Mouse (Mus musculus): ENCODE measurements at regions not wholly inside any gene's neighbourhood (a gene's known extent, or its start where the extent isn't known, plus 50 kb on each side); places are given as distances from the start of the nearest gene placed in this dataset.

- DNase-seq (ENCODE audit: low spot score in 2 of 2), result peak; percentile 44 to 60
- intact Hi-C loops (cut with DNase I), result no loop called here
Observed at GRCm38 (mm10) chr15:43364496-43364895, 3230.3 kb downstream of the 9330182O14Rik start.

DNA sequence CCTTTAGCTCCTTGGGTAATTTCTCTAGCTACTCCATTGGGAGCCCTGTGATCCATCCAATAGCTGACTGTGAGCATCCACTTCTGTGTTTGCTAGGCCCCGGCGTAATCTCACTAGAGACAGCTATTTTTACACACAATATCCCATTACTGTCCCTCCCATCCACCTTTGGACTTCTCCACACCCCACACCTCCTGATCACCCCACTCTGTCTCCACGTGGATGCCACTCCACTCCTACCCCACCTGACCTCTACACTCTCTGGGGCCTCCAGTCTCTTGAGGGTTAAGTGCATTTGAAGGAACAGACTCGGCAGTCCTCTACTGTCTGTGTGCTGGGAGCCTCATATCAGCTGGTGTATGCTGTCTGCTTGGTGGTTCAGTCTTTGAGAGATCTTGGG is 3238.9 kb downstream of the 9330182O14Rik start:
- intact Hi-C loops (cut with DNase I), result no loop called here
- no peak for DNase-seq (ENCODE audit: low spot score in 2 of 2)

DNA sequence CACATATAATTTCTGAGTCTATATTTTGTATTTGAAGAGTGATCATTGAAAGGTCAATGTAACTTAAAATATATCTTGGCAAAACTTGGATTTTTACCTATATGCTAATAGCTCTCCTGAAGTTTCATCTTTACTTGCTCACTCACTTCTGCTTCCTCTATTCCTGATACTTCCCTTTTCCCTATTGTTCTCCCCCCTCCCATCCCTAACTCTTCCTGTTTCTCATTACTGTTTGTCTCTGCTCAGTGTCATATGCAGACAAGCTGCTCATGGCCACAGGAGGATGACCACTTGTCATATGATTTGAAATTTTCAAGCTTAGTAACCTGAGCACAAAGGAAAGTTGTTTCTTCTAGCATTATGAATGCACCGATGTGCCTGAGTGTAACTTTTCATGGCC is 3248.2 kb downstream of the 9330182O14Rik start:
- DNase-seq (ENCODE audit: low spot score in 2 of 2), result no peak
- intact Hi-C loops (cut with DNase I), result no loop called here

DNA sequence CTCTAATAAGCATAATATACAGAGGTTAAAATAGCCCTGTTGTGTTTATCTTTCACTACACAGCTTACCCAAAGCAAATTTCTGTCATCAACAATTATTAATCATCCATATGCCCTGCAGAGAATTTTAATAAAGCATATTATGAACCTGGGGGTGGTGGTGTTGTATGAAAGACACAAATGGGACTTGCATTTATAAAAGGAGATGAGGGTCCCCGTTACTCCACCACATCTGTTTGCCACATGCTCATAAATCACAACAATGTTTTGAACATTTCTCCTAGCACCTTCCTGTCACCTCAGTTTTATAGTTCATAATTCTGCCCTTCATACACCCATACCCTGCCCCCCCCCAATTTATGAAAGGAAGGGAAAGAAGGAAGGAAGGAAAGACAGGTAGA is 3265.7 kb downstream of the 9330182O14Rik start:
- intact Hi-C loops (cut with DNase I), result no loop called here
- DNase-seq (ENCODE audit: low spot score in 2 of 2), result no peak

DNA sequence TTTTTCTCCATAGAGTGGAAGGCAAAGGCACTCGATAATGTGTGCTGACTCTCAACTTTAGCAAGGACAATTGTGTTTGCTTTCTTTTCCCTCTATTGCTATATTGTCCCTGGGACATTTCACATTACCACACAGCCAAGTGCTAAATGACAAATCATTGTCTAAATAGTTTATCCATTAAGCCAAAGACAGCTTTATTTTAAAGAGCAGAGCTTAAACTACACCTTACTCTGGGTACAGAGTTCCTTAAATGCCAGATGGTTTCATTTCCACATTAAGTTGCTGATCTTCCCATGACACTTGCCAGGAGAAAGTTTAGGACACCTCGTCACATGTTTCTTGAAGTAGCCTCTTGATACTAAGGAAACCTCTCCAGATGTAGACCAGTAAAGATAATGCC is 3269.4 kb downstream of the 9330182O14Rik start:
- DNase-seq (ENCODE audit: low spot score in 2 of 2), result no peak
- intact Hi-C loops (cut with DNase I), result no loop called here
